Mouse (Mus musculus) liver, embryonic 16.5 days (tissue): ENCODE results near the gene Gm6169. TPM values are rescaled to one million over a fixed set of nuclear protein-coding genes. Genes with fewer than 3 reads are reported as not detected.
"Not testable (repeated sequence)": the region's sequence is repeated elsewhere in the genome, so short reads cannot be mapped to it uniquely, and the experiment has no call there.

Experiments
- ATAC-seq: fragments of 200-750 bp; cut with Nextera tagmentation; 2 replicates; pipeline ENCODE4 v1.8.0; 2017; ENCODE audit warnings: low read depth, mild to moderate bottlenecking, moderate number of reproducible peaks, moderate library complexity
- H3K27ac ChIP-seq: fragments of 300-500 bp; sonication (generic); 2 replicates; pipeline ENCODE4 v1.5.1; 2014; ENCODE audit warnings: mild to moderate bottlenecking, low read length
- H3K27me3 ChIP-seq: fragments of 300-500 bp; sonication (generic); 2 replicates; pipeline ENCODE4 v1.6.1; 2014; ENCODE audit warnings: low read depth, low read length, mixed read lengths; ENCODE audit not compliant: control insufficient read depth, insufficient read depth
- H3K36me3 ChIP-seq: fragments of 300-500 bp; sonication (generic); 2 replicates; pipeline ENCODE4 v1.6.1; 2014; ENCODE audit warnings: mild to moderate bottlenecking; ENCODE audit not compliant: control insufficient read depth, insufficient read depth
- H3K4me1 ChIP-seq: fragments of 300-500 bp; sonication (generic); 2 replicates; pipeline ENCODE4 v1.6.1; 2014; ENCODE audit warnings: low read depth, low read length, mixed read lengths; ENCODE audit not compliant: control insufficient read depth
- H3K4me2 ChIP-seq: fragments of 300-500 bp; sonication (generic); 2 replicates; pipeline ENCODE4 v1.6.1; 2014; ENCODE audit warnings: low read depth, low read length, mixed read lengths
- H3K4me3 ChIP-seq: fragments of 300-500 bp; sonication (generic); 2 replicates; pipeline ENCODE4 v1.5.1; 2014; ENCODE audit warnings: low read depth, mild to moderate bottlenecking, low read length
- H3K9ac ChIP-seq: fragments of 300-500 bp; sonication (generic); 2 replicates; pipeline ENCODE4 v1.6.1; 2014; ENCODE audit warnings: low read depth, low read length
- H3K9me3 ChIP-seq: fragments of 300-500 bp; sonication (generic); replicated peaks from 2 replicates; pipeline ENCODE4 v1.6.1; 2016; ENCODE audit warnings: low read length; ENCODE audit not compliant: control insufficient read depth
- WGBS: fragments of 180-500 bp; shearing (Covaris S2); extraction: QIAGEN DNeasy Blood & Tissue Kit; methylation state at CpG from one replicate; pipeline ENCODE4 v1.1.7; 2014; ENCODE audit not compliant: insufficient replicate concordance; 5-methylcytosine and 5-hydroxymethylcytosine counted together
- polyA plus RNA-seq: library from polyadenylated mRNA; unstranded; fragments of >200 nt; fragmentation: Nextera tagmentation; extraction: Ambion mirVana; gene quantifications from 2 replicates; pipeline ENCODE4 v1.2.1, GENCODE M21; 2015

Gm6169 gene
- polyA plus RNA-seq, 1 experiment from 2014 or later: 0.45 TPM

- WGBS: 59% methylated on average over 4 of the region's 4 CpGs
- Histone ChIP-seq H3K9ac (no peak overlapping the region), H3K9me3 (no peaks in the 10 kb centered on the region), H3K27me3 (no peaks in the 10 kb centered on the region), H3K36me3 (no peaks in the 10 kb centered on the region), H3K4me2 (no peak overlapping the region), H3K27ac (no peak overlapping the region), H3K4me3 (no peak overlapping the region), H3K4me1 (no peaks in the 10 kb centered on the region)
- ATAC-seq: no peak
These were observed 10.0 kb upstream of the Gm6169 start for GRCm38 (mm10) chr13:97109046-97109445.

- H3K9ac ChIP-seq, H3K4me3 ChIP-seq, H3K36me3 ChIP-seq, H3K4me2 ChIP-seq, H3K9me3 ChIP-seq, H3K4me1 ChIP-seq, ATAC-seq, H3K27ac ChIP-seq, H3K27me3 ChIP-seq: not testable (repeated sequence)
- 73% methylated on average over 4 of the region's 4 CpGs for WGBS
These were observed 8.7 kb upstream of the Gm6169 start for GRCm38 (mm10) chr13:97107721-97108120.

DNA sequence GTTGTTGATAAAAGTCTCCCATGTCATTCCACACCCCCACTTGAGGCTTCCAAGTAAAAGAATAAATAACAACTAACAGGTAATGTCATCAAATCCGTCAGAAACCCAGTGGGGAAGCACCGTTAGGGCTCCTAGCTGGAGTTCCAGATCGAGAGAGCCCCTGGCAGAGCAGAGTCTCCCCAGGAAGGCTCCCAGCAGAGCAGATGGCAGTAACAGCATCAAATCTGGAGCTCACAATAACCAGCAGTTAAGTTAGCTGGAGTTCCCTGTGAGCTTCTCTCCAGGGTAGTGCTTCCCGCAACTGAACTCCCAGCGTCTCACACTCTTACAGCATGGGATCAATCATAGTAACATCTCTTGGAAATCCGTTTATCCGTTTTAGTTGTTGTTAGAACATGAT, 6.0 kb upstream of the Gm6169 start:
- H3K4me2 ChIP-seq: no peak overlapping the region
- H3K4me3 ChIP-seq: no peak overlapping the region
- H3K27me3 ChIP-seq: no peaks in the 10 kb centered on the region
- WGBS: 78% methylated on average over 7 of the region's 7 CpGs
- H3K27ac ChIP-seq: no peak overlapping the region
- H3K36me3 ChIP-seq: no peaks in the 10 kb centered on the region
- no peak overlapping the region for H3K9ac ChIP-seq
- no peak for ATAC-seq
- H3K4me1 ChIP-seq: no peaks in the 10 kb centered on the region
- no peaks in the 10 kb centered on the region for H3K9me3 ChIP-seq

GRCm38 (mm10) chr13:97095726-97096125, 3.3 kb downstream of the Gm6169 start:
- H3K27me3 ChIP-seq: no peaks in the 10 kb centered on the region
- WGBS: 60% methylated on average over 4 of the region's 4 CpGs

DNA sequence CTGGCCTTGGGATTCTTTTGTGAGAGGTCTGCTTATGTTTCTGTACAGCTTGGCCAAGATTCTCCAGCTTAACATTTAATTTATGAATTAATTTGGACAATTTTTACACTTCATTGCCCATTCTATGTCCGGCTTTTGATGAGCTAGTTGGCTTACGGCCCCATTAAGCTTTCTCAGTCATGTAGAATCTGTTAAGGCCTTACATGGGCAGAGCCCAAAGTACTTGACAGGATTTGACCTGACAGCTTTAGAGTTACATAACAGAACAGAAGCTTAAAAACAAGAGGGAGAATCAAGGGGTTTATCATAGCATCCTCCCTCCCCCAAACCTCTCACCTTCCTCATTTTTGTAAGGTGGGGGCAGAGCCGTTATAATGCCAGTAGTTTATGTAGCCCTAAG, 10.9 kb downstream of the Gm6169 start:
- WGBS: 79% methylated on average over 3 of the region's 3 CpGs
- no peaks in the 10 kb centered on the region for H3K9me3 ChIP-seq
- H3K27me3 ChIP-seq: no peaks in the 10 kb centered on the region
- H3K36me3 ChIP-seq: no peaks in the 10 kb centered on the region
- no peak overlapping the region for H3K27ac ChIP-seq
- peaks cover 9% of the 10 kb centered on the region for H3K4me1 ChIP-seq
- H3K4me2 ChIP-seq: no peak overlapping the region
- no peak overlapping the region for H3K4me3 ChIP-seq
- H3K9ac ChIP-seq: no peak overlapping the region
- no peak for ATAC-seq

More at GRCm38 (mm10) chr13:97095726-97096125, 3.3 kb downstream of the Gm6169 start:
- ATAC-seq: no peak
- Histone ChIP-seq H3K36me3 (no peaks in the 10 kb centered on the region), H3K9me3 (no peaks in the 10 kb centered on the region), H3K4me1 (no peaks in the 10 kb centered on the region), H3K9ac (no peak overlapping the region), H3K4me3 (no peak overlapping the region), H3K4me2 (no peak overlapping the region), H3K27ac (no peak overlapping the region)

DNA sequence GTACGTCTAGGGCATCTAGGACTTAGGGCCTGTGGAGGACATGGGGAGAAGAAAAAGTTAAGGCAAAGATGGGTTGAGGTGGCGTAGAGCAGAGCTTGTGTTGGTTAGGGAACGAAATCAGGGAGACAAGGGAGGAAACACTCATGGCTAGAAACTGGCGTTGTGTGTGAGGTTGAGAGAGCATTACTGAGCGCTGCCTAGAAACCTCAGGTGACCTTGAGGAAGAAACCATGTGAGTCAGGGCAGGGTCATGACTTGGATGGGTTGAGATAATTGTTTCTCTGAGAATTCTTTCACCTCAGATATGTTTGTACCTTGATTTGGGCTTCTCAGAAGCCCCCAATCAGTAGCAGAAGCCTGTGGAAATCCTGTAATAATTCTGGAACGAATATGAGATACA, 11.6 kb downstream of the Gm6169 start:
- Histone ChIP-seq H3K36me3 (no peaks in the 10 kb centered on the region), H3K4me3 (no peak overlapping the region), H3K9ac (no peak overlapping the region), H3K4me1 (peaks cover 15% of the 10 kb centered on the region), H3K27ac (peak overlapping the region; percentile 10; the same call in 1 of the 2 replicates), H3K9me3 (no peaks in the 10 kb centered on the region), H3K27me3 (no peaks in the 10 kb centered on the region), H3K4me2 (no peak overlapping the region)
- ATAC-seq: no peak
- WGBS: 80% methylated on average over 6 of the region's 6 CpGs

- Histone ChIP-seq H3K4me2 (no peak overlapping the region), H3K27me3 (no peaks in the 10 kb centered on the region), H3K4me3 (no peak overlapping the region), H3K27ac (no peak overlapping the region), H3K4me1 (peaks cover 21% of the 10 kb centered on the region), H3K9ac (no peak overlapping the region), H3K36me3 (no peaks in the 10 kb centered on the region), H3K9me3 (no peaks in the 10 kb centered on the region)
- ATAC-seq: peak; percentile 84
- WGBS: 58% methylated on average over 8 of the region's 9 CpGs
These were observed 12.7 kb downstream of the Gm6169 start for GRCm38 (mm10) chr13:97086316-97086715.

DNA sequence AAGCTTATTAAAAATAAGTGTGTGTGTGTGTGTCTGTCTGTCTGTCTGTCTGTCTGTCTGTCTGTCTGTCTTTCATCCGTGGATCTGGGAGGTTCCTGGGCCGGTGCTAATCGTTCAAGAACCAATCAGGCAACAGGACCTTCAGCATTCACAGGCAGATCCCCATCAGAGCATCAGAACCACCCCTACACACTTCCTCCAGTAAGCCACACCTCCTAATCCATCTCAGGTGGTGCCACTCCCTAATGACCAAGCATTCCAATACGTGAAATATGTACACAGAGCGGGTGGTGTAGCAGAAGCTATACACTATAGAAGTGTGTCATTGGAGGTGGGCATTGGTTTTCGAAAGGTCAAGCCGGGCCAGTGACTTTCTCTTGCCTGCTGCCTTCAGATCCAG, 16.6 kb downstream of the Gm6169 start:
- H3K4me3 ChIP-seq: no peak overlapping the region
- 77% methylated on average over 7 of the region's 7 CpGs for WGBS
- peak overlapping the region; percentile 56 for H3K27ac ChIP-seq
- ATAC-seq: peak; percentile 90
- peaks cover 20% of the 10 kb centered on the region for H3K4me1 ChIP-seq
- H3K9ac ChIP-seq: no peak overlapping the region
- H3K36me3 ChIP-seq: no peaks in the 10 kb centered on the region
- peak overlapping the region; percentile 22; the same call in 1 of the 2 replicates for H3K4me2 ChIP-seq
- H3K9me3 ChIP-seq: no peaks in the 10 kb centered on the region
- no peaks in the 10 kb centered on the region for H3K27me3 ChIP-seq

- H3K4me2 ChIP-seq: no peak overlapping the region
- H3K27me3 ChIP-seq: no peaks in the 10 kb centered on the region
- H3K36me3 ChIP-seq: no peaks in the 10 kb centered on the region
- no peak overlapping the region for H3K9ac ChIP-seq
- H3K4me3 ChIP-seq: no peak overlapping the region
- no peak for ATAC-seq
- H3K4me1 ChIP-seq: peaks cover 13% of the 10 kb centered on the region
- H3K9me3 ChIP-seq: no peaks in the 10 kb centered on the region
- H3K27ac ChIP-seq: no peak overlapping the region
- WGBS: 73% methylated on average over 3 of the region's 3 CpGs
These were observed 18.4 kb downstream of the Gm6169 start for GRCm38 (mm10) chr13:97080615-97081014.
